Mouse (Mus musculus) bone marrow, adult 2 months (tissue): ENCODE measurements around the gene Fam76a.

ENCODE experiments used
- CTCF ChIP-seq: fragments of 200-500 bp; IDR thresholded peaks from 2 replicates; pipeline ENCODE4 v1.5.1; 2011; ENCODE audit warnings: low read length, control low read depth; ENCODE audit not compliant: control insufficient read depth, insufficient read depth
- POLR2A ChIP-seq: fragments of 200-500 bp; IDR thresholded peaks from 2 replicates; pipeline ENCODE4 v1.6.1; 2011; ENCODE audit warnings: low read depth, mild to moderate bottlenecking, control low read depth, low read length, borderline replicate concordance; ENCODE audit not compliant: control insufficient read depth

- TF ChIP-seq CTCF (no peak), POLR2A (no peak)
Observed at GRCm38 (mm10) chr4:132964064-132964463, 41.7 kb upstream of the Fam76a start.
